Mouse (Mus musculus) embryonic facial prominence, embryonic 10.5 days (tissue): Measurements from ENCODE around the gene Prr18. TPM values are rescaled to one million over a fixed set of nuclear protein-coding genes. Genes with fewer than 3 reads are reported as not detected.

Source experiments
- DNase-seq: peaks from one replicate; pipeline ENCODE4 v3.0.0-alpha.2; 2017; ENCODE audit warnings: low spot score
- H3K27ac ChIP-seq: fragments of 300-500 bp; sonication (generic); replicated peaks from 2 replicates; pipeline ENCODE4 v1.5.1; 2016; ENCODE audit warnings: mild to moderate bottlenecking
- H3K27me3 ChIP-seq: fragments of 300-500 bp; sonication (generic); replicated peaks from 2 replicates; pipeline ENCODE4 v1.6.1; 2016; ENCODE audit warnings: low read depth, mild to moderate bottlenecking; ENCODE audit not compliant: poor library complexity, severe bottlenecking
- H3K36me3 ChIP-seq: fragments of 300-500 bp; sonication (generic); replicated peaks from 2 replicates; pipeline ENCODE4 v1.6.1; 2016; ENCODE audit warnings: mild to moderate bottlenecking, moderate library complexity
- H3K4me1 ChIP-seq: fragments of 300-500 bp; sonication (generic); 2 replicates; pipeline ENCODE4 v1.6.1; 2016
- H3K4me3 ChIP-seq: fragments of 300-500 bp; sonication (generic); 2 replicates; pipeline ENCODE4 v1.5.1; 2016; ENCODE audit warnings: mild to moderate bottlenecking, moderate library complexity
- H3K9me3 ChIP-seq: fragments of 300-500 bp; sonication (generic); 2 replicates; pipeline ENCODE4 v1.6.1; 2016; ENCODE audit warnings: mild to moderate bottlenecking
- WGBS: fragments of 180-500 bp; shearing (Covaris S2); methylation state at CpG from one replicate; pipeline ENCODE4 v1.1.7; 2016; 5-methylcytosine and 5-hydroxymethylcytosine counted together
- polyA plus RNA-seq: library from polyadenylated mRNA; unstranded; fragments of >200 nt; fragmentation: Nextera tagmentation; extraction: Ambion mirVana; gene quantifications from 2 replicates; pipeline ENCODE4 v1.2.1, GENCODE M21; 2016

The Prr18 gene
- polyA plus RNA-seq, 1 experiment from 2014 or later: 0.32 TPM

GRCm38 (mm10) chr17:8343416-8343815, 6.2 kb downstream of the Prr18 start:
- H3K27ac ChIP-seq: no peak overlapping the region
- H3K27me3 ChIP-seq: peaks cover 57% of the 10 kb centered on the region
- no peaks in the 10 kb centered on the region for H3K36me3 ChIP-seq
- peaks cover 19% of the 10 kb centered on the region for H3K4me1 ChIP-seq
- no peaks in the 10 kb centered on the region for H3K9me3 ChIP-seq
- no peak for DNase-seq
- H3K4me3 ChIP-seq: no peak overlapping the region
- WGBS: 72% methylated on average over 6 of the region's 6 CpGs

- no peak for DNase-seq
- H3K27ac ChIP-seq: no peak overlapping the region
- WGBS: 86% methylated on average over 5 of the region's 5 CpGs
- H3K4me1 ChIP-seq: peaks cover 6% of the 10 kb centered on the region; the same call in 1 of the 2 replicates
- H3K27me3 ChIP-seq: peaks cover 13% of the 10 kb centered on the region
- H3K4me3 ChIP-seq: no peak overlapping the region
- no peaks in the 10 kb centered on the region for H3K36me3 ChIP-seq
- no peaks in the 10 kb centered on the region for H3K9me3 ChIP-seq
These were observed 10.6 kb downstream of the Prr18 start for GRCm38 (mm10) chr17:8347765-8348285.

GRCm38 (mm10) chr17:8348941-8349340, 11.7 kb downstream of the Prr18 start:
- WGBS: 89% methylated on average over 4 of the region's 4 CpGs
- Histone ChIP-seq H3K27me3 (peaks cover 3% of the 10 kb centered on the region; the same call in 1 of the 2 replicates), H3K36me3 (no peaks in the 10 kb centered on the region), H3K9me3 (no peaks in the 10 kb centered on the region), H3K4me3 (no peak overlapping the region), H3K27ac (no peak overlapping the region), H3K4me1 (peaks cover 6% of the 10 kb centered on the region; the same call in 1 of the 2 replicates)
- DNase-seq: no peak

GRCm38 (mm10) chr17:8351088-8351487, 13.8 kb downstream of the Prr18 start:
- H3K36me3 ChIP-seq: no peaks in the 10 kb centered on the region
- H3K27ac ChIP-seq: no peak overlapping the region
- DNase-seq: no peak
- 56% methylated on average over 7 of the region's 7 CpGs for WGBS
- no peaks in the 10 kb centered on the region for H3K27me3 ChIP-seq
- no peak overlapping the region for H3K4me3 ChIP-seq
- H3K9me3 ChIP-seq: no peaks in the 10 kb centered on the region
- H3K4me1 ChIP-seq: peaks cover 11% of the 10 kb centered on the region; the same call in 1 of the 2 replicates

- Histone ChIP-seq H3K36me3 (no peaks in the 10 kb centered on the region), H3K9me3 (no peaks in the 10 kb centered on the region), H3K27ac (no peak within 1 kb of the TSS), H3K4me3 (no peak within 1 kb of the TSS), H3K4me1 (peaks cover 21% of the 10 kb centered on the region), H3K27me3 (no peaks in the 10 kb centered on the region)
- 87% methylated on average over 6 of the region's 6 CpGs for WGBS
- DNase-seq: no peak
These were observed 18.4 kb downstream of the Prr18 start, which contains the start of gene T2 for GRCm38 (mm10) chr17:8355692-8356091. T2 (plus strand) TSS chr17:8355992.

GRCm38 (mm10) chr17:8357498-8357897, 20.2 kb downstream of the Prr18 start:
- 87% methylated on average over 6 of the region's 6 CpGs for WGBS
- Histone ChIP-seq H3K4me3 (no peak overlapping the region), H3K4me1 (peaks cover 28% of the 10 kb centered on the region), H3K27me3 (no peaks in the 10 kb centered on the region), H3K36me3 (no peaks in the 10 kb centered on the region), H3K9me3 (no peaks in the 10 kb centered on the region), H3K27ac (no peak overlapping the region)
- no peak for DNase-seq

- Histone ChIP-seq H3K27ac (no peak overlapping the region), H3K4me3 (no peak overlapping the region), H3K27me3 (peaks cover 7% of the 10 kb centered on the region; the same call in 1 of the 2 replicates), H3K4me1 (peaks cover 39% of the 10 kb centered on the region), H3K36me3 (no peaks in the 10 kb centered on the region), H3K9me3 (no peaks in the 10 kb centered on the region)
- DNase-seq: no peak
- WGBS: 94% methylated on average over 5 of the region's 5 CpGs
These were observed 23.6 kb downstream of the Prr18 start for GRCm38 (mm10) chr17:8360876-8361275.

GRCm38 (mm10) chr17:8361281-8362103, 24.2 kb downstream of the Prr18 start:
- no peak for DNase-seq
- H3K4me1 ChIP-seq: peaks cover 41% of the 10 kb centered on the region
- no peak overlapping the region for H3K4me3 ChIP-seq
- no peaks in the 10 kb centered on the region for H3K9me3 ChIP-seq
- WGBS: 77% methylated on average over 10 of the region's 10 CpGs
- peaks cover 9% of the 10 kb centered on the region; the same call in 1 of the 2 replicates for H3K27me3 ChIP-seq
- no peak overlapping the region for H3K27ac ChIP-seq
- no peaks in the 10 kb centered on the region for H3K36me3 ChIP-seq

- Histone ChIP-seq H3K36me3 (no peaks in the 10 kb centered on the region), H3K27me3 (peaks cover 15% of the 10 kb centered on the region; the same call in 1 of the 2 replicates), H3K4me1 (peaks cover 70% of the 10 kb centered on the region), H3K27ac (peak overlapping the region; percentile 86), H3K9me3 (no peaks in the 10 kb centered on the region), H3K4me3 (peak overlapping the region; percentile 36)
- 22% methylated on average over 20 of the region's 20 CpGs for WGBS
- DNase-seq: peak; percentile 50
These were observed 30.5 kb downstream of the Prr18 start for GRCm38 (mm10) chr17:8367514-8368480.

- Histone ChIP-seq H3K9me3 (no peaks in the 10 kb centered on the region), H3K27me3 (peaks cover 15% of the 10 kb centered on the region; the same call in 1 of the 2 replicates), H3K27ac (peak overlapping the region; percentile 86), H3K4me1 (peaks cover 69% of the 10 kb centered on the region), H3K36me3 (no peaks in the 10 kb centered on the region), H3K4me3 (peak overlapping the region; percentile 36)
- 14% methylated on average over 8 of the region's 8 CpGs for WGBS
- peak; percentile 39 for DNase-seq
These were observed 31.3 kb downstream of the Prr18 start for GRCm38 (mm10) chr17:8368570-8368969.

GRCm38 (mm10) chr17:8369171-8369570, 31.9 kb downstream of the Prr18 start:
- 65% methylated on average over 2 of the region's 2 CpGs for WGBS
- Histone ChIP-seq H3K4me3 (no peak overlapping the region), H3K27ac (0 out of 2 replicates have a peak overlapping the region, but pooled peaks have one; percentile 86), H3K36me3 (no peaks in the 10 kb centered on the region), H3K9me3 (no peaks in the 10 kb centered on the region), H3K4me1 (peaks cover 65% of the 10 kb centered on the region), H3K27me3 (peaks cover 10% of the 10 kb centered on the region; the same call in 1 of the 2 replicates)
- DNase-seq: no peak

GRCm38 (mm10) chr17:8370634-8371229, 33.5 kb downstream of the Prr18 start:
- H3K9me3 ChIP-seq: no peaks in the 10 kb centered on the region
- no peak overlapping the region for H3K4me3 ChIP-seq
- peak overlapping the region; percentile 92 for H3K27ac ChIP-seq
- H3K27me3 ChIP-seq: 0 out of 2 replicates have a peak, but pooled peaks cover 7% of the 10 kb centered on the region
- H3K4me1 ChIP-seq: peaks cover 66% of the 10 kb centered on the region
- WGBS: 23% methylated on average over 13 of the region's 13 CpGs
- DNase-seq: peak; percentile 76
- H3K36me3 ChIP-seq: no peaks in the 10 kb centered on the region
